Comparison of ENCODE assay signal across 9 mouse cellular contexts in genomic region chr1:157231016-157231415, GRCm38 (mm10).
DNase-seq lines count a peak whose midpoint lies in the region; ATAC-seq lines count a peak whose summit lies in the region.
"Had no signal": no experiment of that assay in that cellular context is flagged by ENCODE, and none has a peak within 500 bp of the region (broad histone marks: within the 10 kb centered on the region; RNA-seq: fewer than 3 reads in every experiment).

No protein-coding gene starts in this region.

- intact Hi-C loops in heart, postnatal 25 days (cut with DNase I): no loop called here

- H3K9ac ChIP-seq in heart, embryonic 16.5 days (ENCODE audit: low read length): peak overlapping the region; percentile 38; the same call in 1 of the 2 replicates
- H3K9ac ChIP-seq in hindbrain, embryonic 11.5 days (ENCODE audit: low read depth, low read length): no peak overlapping the region
- H3K9ac ChIP-seq in midbrain, embryonic 16.5 days (ENCODE audit: low read depth, low read length): peak overlapping the region; percentile 50; the same call in 1 of the 2 replicates

- H3K4me1 ChIP-seq in heart, embryonic 16.5 days (ENCODE audit: control insufficient read depth, insufficient read depth, low read length): 0 out of 2 replicates have a peak, but pooled peaks cover 2% of the 10 kb centered on the region
- no peaks in the 10 kb centered on the region for H3K4me1 ChIP-seq in hindbrain, embryonic 11.5 days (replicated peaks; ENCODE audit: control insufficient read depth, insufficient read depth, low read length)
- H3K4me1 ChIP-seq in midbrain, embryonic 16.5 days (ENCODE audit: control insufficient read depth, insufficient read depth, low read length): peaks cover 14% of the 10 kb centered on the region

- peak overlapping the region; percentile 16; the same call in 1 of the 2 replicates for H3K4me3 ChIP-seq in heart, embryonic 16.5 days (ENCODE audit: low read length)
- no peak overlapping the region for H3K4me3 ChIP-seq in hindbrain, embryonic 11.5 days (ENCODE audit: low read depth, low read length)
- peak overlapping the region; percentile 26 for H3K4me3 ChIP-seq in midbrain, embryonic 16.5 days (ENCODE audit: low read depth, low read length)

- no peaks in the 10 kb centered on the region for H3K27me3 ChIP-seq in heart, embryonic 16.5 days (ENCODE audit: control insufficient read depth, insufficient read depth, low read length)
- no peaks in the 10 kb centered on the region for H3K27me3 ChIP-seq in hindbrain, embryonic 11.5 days (ENCODE audit: control insufficient read depth, insufficient read depth, low read length)
- H3K27me3 ChIP-seq in midbrain, embryonic 16.5 days (ENCODE audit: control insufficient read depth, insufficient read depth, low read depth, low read length): no peaks in the 10 kb centered on the region
- H3K27me3 ChIP-seq: CH12.LX had no signal

- no peak overlapping the region for H3K27ac ChIP-seq in heart, embryonic 16.5 days (ENCODE audit: low read length)
- H3K27ac ChIP-seq in hindbrain, embryonic 11.5 days (ENCODE audit: low read depth, low read length): no peak overlapping the region
- peak overlapping the region; percentile 54 for H3K27ac ChIP-seq in midbrain, embryonic 16.5 days (ENCODE audit: low read length)

- H3K36me3 ChIP-seq in heart, embryonic 16.5 days (ENCODE audit: control insufficient read depth, insufficient read depth): no peaks in the 10 kb centered on the region
- H3K36me3 ChIP-seq in hindbrain, embryonic 11.5 days (ENCODE audit: control insufficient read depth, insufficient read depth, low read length): no peaks in the 10 kb centered on the region
- H3K36me3 ChIP-seq in midbrain, embryonic 16.5 days (ENCODE audit: control insufficient read depth, insufficient read depth, low read length): no peaks in the 10 kb centered on the region

- no peaks in the 10 kb centered on the region for H3K9me3 ChIP-seq in heart, embryonic 16.5 days (replicated peaks; ENCODE audit: control insufficient read depth, low read length)
- H3K9me3 ChIP-seq in hindbrain, embryonic 11.5 days (ENCODE audit: control insufficient read depth, low read length): no peaks in the 10 kb centered on the region
- no peaks in the 10 kb centered on the region for H3K9me3 ChIP-seq in midbrain, embryonic 16.5 days (replicated peaks; ENCODE audit: control insufficient read depth, low read length, poor library complexity, severe bottlenecking)

- peak overlapping the region; percentile 50 for H3K4me2 ChIP-seq in heart, embryonic 16.5 days (ENCODE audit: low read depth, low read length)
- H3K4me2 ChIP-seq in hindbrain, embryonic 11.5 days (replicated peaks; ENCODE audit: low read depth, low read length): no peak overlapping the region
- H3K4me2 ChIP-seq in midbrain, embryonic 16.5 days (ENCODE audit: low read length): peak overlapping the region; percentile 50

- 21% methylated on average over 8 of the region's 8 CpGs for WGBS in heart, embryonic 16.5 days
- 17% methylated on average over 8 of the region's 8 CpGs for WGBS in hindbrain, embryonic 11.5 days
- WGBS in midbrain, embryonic 16.5 days: 9% methylated on average over 8 of the region's 8 CpGs

- DNase-seq in heart, postnatal 25 days (ENCODE audit: low spot score): no peak
- peak; percentile 61 for DNase-seq in embryo, embryonic 10 days (ENCODE audit: low spot score)
- DNase-seq in hindbrain, embryonic 11.5 days (ENCODE audit: low spot score): peak; percentile 34
- DNase-seq in thymus, adult 18-20 months: no peak
- DNase-seq in spleen, adult 12 weeks (ENCODE audit: low spot score): no peak
- no peak for DNase-seq in thymus, postnatal 36 days

- no peak for ATAC-seq in heart, embryonic 16.5 days (replicated peaks; ENCODE audit: extremely low read depth, insufficient read depth, low FRiP score)
- no peak; the same call in 1 of the 2 replicates for ATAC-seq in hindbrain, embryonic 11.5 days (ENCODE audit: low FRiP score)
- ATAC-seq in midbrain, embryonic 16.5 days: 0 out of 2 replicates have a peak, but pooled peaks have one; percentile 62

Comparison
In these comparisons a context has a peak if more than half of its experiments do, and no peak if none do; other contexts are left out.
1. DNase-seq: peak in embryo, embryonic 10 days (single experiment) and hindbrain, embryonic 11.5 days (single experiment); none in heart, postnatal 25 days (single experiment), thymus, adult 18-20 months (0 of 2), spleen, adult 12 weeks (single experiment) and thymus, postnatal 36 days (0 of 2).